Mouse (Mus musculus): ENCODE measurements at regions not wholly inside any gene's neighbourhood (a gene's known extent, or its start where the extent isn't known, plus 50 kb on each side); places are given as distances from the start of the nearest gene placed in this dataset.

DNA sequence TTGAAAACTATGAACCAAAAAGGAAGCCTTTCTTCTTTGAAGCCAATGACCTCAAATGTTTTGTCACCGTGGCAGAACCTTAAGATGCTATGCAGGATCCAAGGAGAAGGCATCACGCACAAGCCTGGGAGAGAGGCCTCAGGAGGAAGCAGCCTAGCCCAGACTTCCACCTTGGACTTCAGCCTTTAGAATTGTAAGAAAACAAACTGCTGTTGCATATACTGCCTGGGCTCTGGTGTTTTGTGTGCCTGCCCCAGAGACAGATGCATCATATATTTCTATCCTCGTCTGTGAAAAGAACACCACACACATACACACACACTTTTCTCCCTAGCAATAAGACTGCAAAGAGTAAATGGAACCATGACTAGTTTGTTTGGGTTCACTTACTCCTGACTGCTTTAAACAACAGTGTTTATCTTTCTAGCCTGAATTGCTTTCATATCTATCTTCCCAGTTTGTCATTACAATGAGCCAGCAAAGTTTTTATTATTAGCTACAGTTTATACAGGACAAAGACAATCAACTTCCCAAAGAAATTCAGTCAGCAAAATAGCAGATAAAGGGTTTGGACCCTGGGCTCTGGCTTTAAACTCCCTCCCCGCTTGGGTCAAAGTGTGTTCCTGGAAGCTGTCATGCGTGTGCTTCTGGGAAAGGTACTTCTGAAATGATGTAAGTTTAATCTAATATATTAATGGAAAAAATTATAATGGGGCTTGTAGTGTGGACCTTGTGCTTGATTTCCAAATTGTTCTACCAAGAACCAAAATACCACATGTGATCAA, 204.2 kb downstream of the Gm5447 start:
- Histone ChIP-seq H3K4me2 (replicated peaks; ENCODE audit: low read depth) (no peak overlapping the region), H3K36me3 (ENCODE audit: control insufficient read depth, insufficient read depth) (no peaks in the 10 kb centered on the region), H3K9ac (ENCODE audit: low read depth, low read length) (no peak overlapping the region), H3K4me3 (ENCODE audit: low read depth, low read length) (no peak overlapping the region), H3K27me3 (replicated peaks; ENCODE audit: control insufficient read depth, insufficient read depth, low read length) (no peaks in the 10 kb centered on the region), H3K9me3 (ENCODE audit: control insufficient read depth) (no peaks in the 10 kb centered on the region), H3K4me1 (replicated peaks; ENCODE audit: control insufficient read depth, insufficient read depth, low read length) (peaks cover 11% of the 10 kb centered on the region; the same call in 1 of the 2 replicates), H3K27ac (ENCODE audit: low read depth, low read length) (peak overlapping the region; percentile 90)
- no peak for TF ChIP-seq CTCF (IDR thresholded peaks at IDR 0.05; ENCODE audit: low read depth)
- ATAC-seq: peak; percentile 85
- 25% methylated on average over 5 of the region's 5 CpGs for WGBS

DNA sequence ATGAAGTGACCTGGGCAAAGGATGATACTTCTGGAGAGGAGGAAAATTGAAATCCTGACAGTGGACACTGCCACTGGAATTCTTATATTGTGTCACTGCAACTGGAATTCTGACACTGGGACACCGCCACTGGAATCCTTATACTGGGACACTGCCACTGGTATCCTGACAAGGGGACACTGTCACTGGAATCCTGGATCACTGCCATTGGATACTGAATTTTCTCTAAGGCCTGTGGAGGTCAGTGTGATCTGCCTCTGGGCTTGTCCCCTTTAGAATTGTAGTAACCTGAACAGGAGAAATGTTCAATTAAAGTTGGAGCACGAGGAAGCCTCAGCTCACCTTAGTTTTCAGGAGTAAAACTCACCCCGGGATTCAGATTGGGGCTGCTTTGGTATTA, 205.0 kb downstream of the Gm5447 start:
- Histone ChIP-seq H3K27me3 (replicated peaks; ENCODE audit: control insufficient read depth, insufficient read depth, low read length) (no peaks in the 10 kb centered on the region), H3K9ac (ENCODE audit: low read depth, low read length) (no peak overlapping the region), H3K27ac (ENCODE audit: low read depth, low read length) (peak overlapping the region; percentile 90), H3K9me3 (ENCODE audit: control insufficient read depth) (no peaks in the 10 kb centered on the region), H3K4me1 (replicated peaks; ENCODE audit: control insufficient read depth, insufficient read depth, low read length) (peaks cover 11% of the 10 kb centered on the region; the same call in 1 of the 2 replicates), H3K36me3 (ENCODE audit: control insufficient read depth, insufficient read depth) (no peaks in the 10 kb centered on the region), H3K4me2 (replicated peaks; ENCODE audit: low read depth) (peak overlapping the region; percentile 52), H3K4me3 (ENCODE audit: low read depth, low read length) (no peak overlapping the region)
- 66% methylated on average over 3 of the region's 3 CpGs for WGBS
- no peak for ATAC-seq
- TF ChIP-seq CTCF (IDR thresholded peaks at IDR 0.05; ENCODE audit: low read depth): no peak

DNA sequence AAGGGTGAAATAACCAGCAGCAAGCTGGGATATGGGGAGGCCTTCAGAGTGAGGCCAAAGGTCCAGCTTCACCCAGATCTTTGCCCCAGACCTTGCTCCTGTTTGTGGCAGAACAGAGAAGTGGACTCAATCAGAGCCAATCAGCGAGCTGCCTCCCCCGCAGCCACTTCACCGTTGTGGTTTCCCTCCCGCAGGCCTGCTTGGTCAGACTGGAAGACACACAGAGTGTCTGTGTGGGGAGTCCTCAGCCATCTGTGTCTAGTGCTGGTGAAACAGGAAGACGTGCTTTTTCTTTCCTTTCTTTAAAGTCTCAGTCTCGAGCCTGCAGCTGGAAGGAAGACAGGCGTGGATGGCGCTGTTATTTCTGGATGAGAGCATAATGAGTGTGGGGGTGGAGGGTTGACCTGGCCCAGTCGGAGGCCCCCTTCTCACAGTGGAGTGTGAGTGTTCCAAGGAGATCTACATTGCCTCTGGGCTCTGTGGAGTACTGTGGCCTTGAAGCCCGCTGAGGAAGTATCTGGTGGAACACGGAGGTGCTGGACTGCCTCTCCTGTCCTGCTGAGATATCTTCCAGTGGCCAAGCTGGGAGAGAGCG, 205.5 kb downstream of the Gm5447 start:
- Histone ChIP-seq H3K4me2 (replicated peaks; ENCODE audit: low read depth) (peak overlapping the region; percentile 52), H3K27ac (ENCODE audit: low read depth, low read length) (peak overlapping the region; percentile 90), H3K27me3 (replicated peaks; ENCODE audit: control insufficient read depth, insufficient read depth, low read length) (no peaks in the 10 kb centered on the region), H3K4me1 (replicated peaks; ENCODE audit: control insufficient read depth, insufficient read depth, low read length) (peaks cover 11% of the 10 kb centered on the region; the same call in 1 of the 2 replicates), H3K9ac (ENCODE audit: low read depth, low read length) (no peak overlapping the region), H3K36me3 (ENCODE audit: control insufficient read depth, insufficient read depth) (no peaks in the 10 kb centered on the region), H3K9me3 (ENCODE audit: control insufficient read depth) (no peaks in the 10 kb centered on the region), H3K4me3 (ENCODE audit: low read depth, low read length) (0 out of 2 replicates have a peak overlapping the region, but pooled peaks have one; percentile 5)
- peak; percentile 68 for ATAC-seq
- no peak for TF ChIP-seq CTCF (IDR thresholded peaks at IDR 0.05; ENCODE audit: low read depth)
- WGBS: 14% methylated on average over 12 of the region's 12 CpGs

DNA sequence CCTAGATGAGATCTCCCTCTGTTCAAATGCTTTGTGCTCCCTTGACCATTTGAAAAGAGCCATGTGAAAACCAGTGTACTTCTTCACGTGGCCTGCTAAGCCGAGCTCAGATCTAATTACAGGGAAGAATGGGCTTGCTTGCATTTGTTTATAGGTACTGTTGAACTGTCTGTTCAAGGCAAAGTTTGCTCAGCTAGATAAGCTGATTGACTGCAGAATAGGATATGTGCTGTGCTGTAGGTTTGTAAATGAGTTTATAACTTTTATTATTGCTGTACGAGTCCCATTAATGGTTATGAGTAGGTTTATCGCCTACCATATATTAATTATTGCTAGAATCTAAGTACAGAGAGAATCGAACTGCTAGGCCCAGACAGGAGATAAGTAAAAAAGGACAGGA, 207.5 kb downstream of the Gm5447 start:
- Histone ChIP-seq H3K27me3 (replicated peaks; ENCODE audit: control insufficient read depth, insufficient read depth, low read length) (no peaks in the 10 kb centered on the region), H3K27ac (ENCODE audit: low read depth, low read length) (no peak overlapping the region), H3K4me1 (replicated peaks; ENCODE audit: control insufficient read depth, insufficient read depth, low read length) (peaks cover 19% of the 10 kb centered on the region; the same call in 1 of the 2 replicates), H3K4me2 (replicated peaks; ENCODE audit: low read depth) (no peak overlapping the region), H3K9me3 (ENCODE audit: control insufficient read depth) (no peaks in the 10 kb centered on the region), H3K4me3 (ENCODE audit: low read depth, low read length) (no peak overlapping the region), H3K9ac (ENCODE audit: low read depth, low read length) (no peak overlapping the region), H3K36me3 (ENCODE audit: control insufficient read depth, insufficient read depth) (no peaks in the 10 kb centered on the region)
- 32% methylated on average over 5 of the region's 5 CpGs for WGBS
- ATAC-seq: peak; percentile 51
- TF ChIP-seq CTCF (IDR thresholded peaks at IDR 0.05; ENCODE audit: low read depth): no peak

DNA sequence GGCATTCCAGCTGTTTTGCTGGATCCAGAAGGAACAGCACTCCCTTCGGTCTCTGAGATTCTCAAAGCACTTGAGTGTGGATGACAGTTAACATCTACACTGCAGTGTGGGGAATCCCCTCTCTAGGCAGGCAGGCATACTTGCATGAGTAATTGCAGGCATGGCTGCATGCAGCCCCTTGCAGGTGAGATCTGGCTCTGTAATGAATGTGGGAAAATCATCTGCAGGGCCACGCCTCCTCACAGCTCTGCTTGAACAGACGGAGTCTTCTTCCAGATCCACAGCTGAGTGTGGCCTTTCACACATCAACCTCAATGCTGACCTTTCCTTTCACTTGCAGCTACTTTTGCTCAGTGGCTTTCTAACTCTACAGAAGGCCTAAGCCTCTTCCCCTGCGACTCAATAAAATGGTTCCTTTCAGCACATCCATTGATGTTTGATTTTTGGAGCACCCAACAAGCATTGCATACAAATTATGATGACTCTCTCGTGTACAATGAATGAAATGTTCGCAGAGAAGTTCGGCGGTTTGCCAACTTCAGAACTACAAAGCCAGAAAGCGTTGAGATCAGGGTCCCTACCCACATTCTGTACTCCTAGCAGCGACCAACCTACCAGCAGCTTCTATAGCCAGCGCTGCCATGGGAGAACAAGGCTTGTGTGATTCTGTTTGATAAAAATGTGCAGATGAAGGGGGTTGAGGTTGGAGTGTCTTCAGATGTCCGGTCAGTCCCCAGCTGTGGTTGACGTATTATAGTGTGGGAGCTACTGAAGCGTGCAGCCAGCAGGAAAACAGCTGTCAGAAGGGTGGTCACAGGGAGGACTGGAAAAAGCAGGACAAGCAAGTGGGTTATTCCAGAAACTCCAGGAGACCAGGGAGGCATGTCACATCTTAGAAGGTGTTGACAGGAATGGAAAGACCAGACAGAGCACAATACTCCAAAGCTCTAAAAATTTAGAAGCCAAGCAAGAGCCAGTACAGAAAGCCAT, 211.1 kb downstream of the Gm5447 start:
- no peak for TF ChIP-seq CTCF (IDR thresholded peaks at IDR 0.05; ENCODE audit: low read depth)
- Histone ChIP-seq H3K4me3 (ENCODE audit: low read depth, low read length) (no peak overlapping the region), H3K36me3 (ENCODE audit: control insufficient read depth, insufficient read depth) (no peaks in the 10 kb centered on the region), H3K4me2 (replicated peaks; ENCODE audit: low read depth) (no peak overlapping the region), H3K27me3 (replicated peaks; ENCODE audit: control insufficient read depth, insufficient read depth, low read length) (no peaks in the 10 kb centered on the region), H3K9me3 (ENCODE audit: control insufficient read depth) (no peaks in the 10 kb centered on the region), H3K27ac (ENCODE audit: low read depth, low read length) (no peak overlapping the region), H3K9ac (ENCODE audit: low read depth, low read length) (no peak overlapping the region), H3K4me1 (replicated peaks; ENCODE audit: control insufficient read depth, insufficient read depth, low read length) (0 out of 2 replicates have a peak, but pooled peaks cover 8% of the 10 kb centered on the region)
- no peak for ATAC-seq
- WGBS: 71% methylated on average over 14 of the region's 14 CpGs

Data from intestine, postnatal 0 days (tissue).